Mouse (Mus musculus): ENCODE results near the gene Tagln2. TPM values are rescaled to one million over a fixed set of nuclear protein-coding genes. Genes with fewer than 3 reads are reported as not detected.

The Tagln2 gene
- total and polyA plus RNA-seq, 2 experiments from 2014 or later, result 203 to 235 TPM

DNA sequence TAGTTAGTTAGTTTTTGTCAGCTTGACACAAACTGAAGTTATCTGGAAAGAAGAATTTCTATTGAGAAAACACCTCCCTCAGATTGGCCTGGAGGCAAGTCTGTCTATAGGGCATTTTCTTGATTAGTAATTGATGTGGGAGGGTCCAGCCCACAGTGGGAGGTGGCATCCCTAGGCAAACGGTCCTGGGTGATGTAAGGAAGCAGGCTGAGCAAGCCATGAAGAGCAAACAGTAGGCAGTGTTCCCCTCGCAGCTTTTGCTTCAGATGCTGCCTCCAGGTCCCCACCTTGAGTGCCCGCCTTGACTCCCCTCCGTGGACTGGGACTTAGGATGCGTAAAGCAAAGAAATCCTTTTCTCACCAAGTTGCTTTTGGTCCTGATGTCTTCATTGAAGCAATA is 9.4 kb downstream of the Tagln2 start:
- H3K27ac ChIP-seq (ENCODE audit: low read depth), result no peak overlapping the region
- TF ChIP-seq EP300 (IDR thresholded peaks at IDR 0.05; ENCODE audit: low read depth) (no peak), CTCF (IDR thresholded peaks at IDR 0.05; ENCODE audit: low read depth) (no peak)
- WGBS, result 75% methylated on average over 5 of the region's 5 CpGs

GRCm38 (mm10) chr1:172509983-172510382 is 10.1 kb downstream of the Tagln2 start:
- Histone ChIP-seq H3K4me3 (ENCODE audit: low read depth, low read length) (no peak overlapping the region), H3K9me3 (replicated peaks; ENCODE audit: control insufficient read depth, low read length) (no peaks in the 10 kb centered on the region), H3K27ac (ENCODE audit: low read depth) (no peak overlapping the region), H3K27me3 (ENCODE audit: control insufficient read depth, insufficient read depth, low read length) (no peaks in the 10 kb centered on the region), H3K36me3 (replicated peaks; ENCODE audit: control insufficient read depth, insufficient read depth, low read length) (peaks cover 39% of the 10 kb centered on the region), H3K4me1 (ENCODE audit: control insufficient read depth, insufficient read depth) (peaks cover 28% of the 10 kb centered on the region), H3K4me2 (ENCODE audit: low read depth, low read length) (no peak overlapping the region), H3K9ac (replicated peaks; ENCODE audit: low read depth, low read length) (no peak overlapping the region)
- WGBS, result 55% methylated on average over 8 of the region's 8 CpGs
- no peak for TF ChIP-seq EP300 (IDR thresholded peaks at IDR 0.05; ENCODE audit: low read depth)
- TF ChIP-seq CTCF (IDR thresholded peaks at IDR 0.05; ENCODE audit: low read depth), result no peak
- DNase-seq (ENCODE audit: low spot score) (no peak), ATAC-seq (ENCODE audit: insufficient read depth, low read depth) (no peak)

More for the DNA sequence above, 9.4 kb downstream of the Tagln2 start:
- no peak for ATAC-seq (ENCODE audit: insufficient read depth, low read depth)
- H3K9me3 ChIP-seq (replicated peaks; ENCODE audit: control insufficient read depth, low read length), result no peaks in the 10 kb centered on the region
- DNase-seq (ENCODE audit: low spot score), result peak; percentile 2
- no peak overlapping the region for H3K4me2 ChIP-seq (ENCODE audit: low read depth, low read length)
- H3K36me3 ChIP-seq (replicated peaks; ENCODE audit: control insufficient read depth, insufficient read depth, low read length), result peaks cover 44% of the 10 kb centered on the region
- peaks cover 27% of the 10 kb centered on the region for H3K4me1 ChIP-seq (ENCODE audit: control insufficient read depth, insufficient read depth)
- H3K4me3 ChIP-seq (ENCODE audit: low read depth, low read length), result no peak overlapping the region
- H3K9ac ChIP-seq (replicated peaks; ENCODE audit: low read depth, low read length), result no peak overlapping the region
- H3K27me3 ChIP-seq (ENCODE audit: control insufficient read depth, insufficient read depth, low read length), result no peaks in the 10 kb centered on the region

- TF ChIP-seq EP300 (IDR thresholded peaks at IDR 0.05; ENCODE audit: low read depth) (no peak), CTCF (IDR thresholded peaks at IDR 0.05; ENCODE audit: low read depth) (no peak)
- 41% methylated on average over 13 of the region's 13 CpGs for WGBS
- Histone ChIP-seq H3K4me1 (ENCODE audit: control insufficient read depth, insufficient read depth) (peaks cover 28% of the 10 kb centered on the region), H3K4me3 (ENCODE audit: low read depth, low read length) (no peak overlapping the region), H3K36me3 (replicated peaks; ENCODE audit: control insufficient read depth, insufficient read depth, low read length) (peaks cover 34% of the 10 kb centered on the region), H3K9ac (replicated peaks; ENCODE audit: low read depth, low read length) (no peak overlapping the region), H3K27ac (ENCODE audit: low read depth) (no peak overlapping the region), H3K4me2 (ENCODE audit: low read depth, low read length) (no peak overlapping the region), H3K27me3 (ENCODE audit: control insufficient read depth, insufficient read depth, low read length) (no peaks in the 10 kb centered on the region), H3K9me3 (replicated peaks; ENCODE audit: control insufficient read depth, low read length) (no peaks in the 10 kb centered on the region)
- DNase-seq (ENCODE audit: low spot score) (no peak), ATAC-seq (ENCODE audit: insufficient read depth, low read depth) (no peak)
Observed at GRCm38 (mm10) chr1:172510421-172510972, 10.7 kb downstream of the Tagln2 start.

DNA sequence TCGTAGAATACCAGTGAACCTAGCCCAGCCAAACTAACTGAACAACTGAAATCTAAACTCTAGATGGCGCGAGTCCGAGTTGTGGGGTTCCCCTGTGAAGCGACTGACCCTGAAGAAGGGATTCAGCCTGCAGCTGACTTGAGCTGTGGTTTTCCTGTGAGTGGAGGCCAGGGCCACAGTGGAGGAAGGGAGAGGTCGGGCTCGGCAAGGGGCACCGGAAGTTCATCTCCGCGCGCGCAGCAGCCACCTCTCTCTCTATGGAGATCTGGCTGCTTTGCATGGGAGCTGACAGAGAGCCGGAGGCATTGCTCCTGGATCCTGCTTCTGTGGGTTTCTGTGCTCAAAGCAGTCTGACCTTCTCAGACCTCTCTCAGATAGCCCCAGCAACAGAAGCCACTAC is 13.1 kb downstream of the Tagln2 start:
- Histone ChIP-seq H3K4me2 (ENCODE audit: low read depth, low read length) (peak overlapping the region; percentile 44), H3K27me3 (ENCODE audit: control insufficient read depth, insufficient read depth, low read length) (no peaks in the 10 kb centered on the region), H3K4me1 (ENCODE audit: control insufficient read depth, insufficient read depth) (peaks cover 22% of the 10 kb centered on the region), H3K36me3 (replicated peaks; ENCODE audit: control insufficient read depth, insufficient read depth, low read length) (peaks cover 10% of the 10 kb centered on the region), H3K27ac (ENCODE audit: low read depth) (peak overlapping the region; percentile 72), H3K9ac (replicated peaks; ENCODE audit: low read depth, low read length) (no peak overlapping the region), H3K4me3 (ENCODE audit: low read depth, low read length) (no peak overlapping the region), H3K9me3 (replicated peaks; ENCODE audit: control insufficient read depth, low read length) (0 out of 2 replicates have a peak, but pooled peaks cover 1% of the 10 kb centered on the region)
- ATAC-seq (ENCODE audit: insufficient read depth, low read depth), result peak; percentile 55
- TF ChIP-seq CTCF (IDR thresholded peaks at IDR 0.05; ENCODE audit: low read depth) (peak; percentile 17; the same call in 1 of the 2 replicates), EP300 (IDR thresholded peaks at IDR 0.05; ENCODE audit: low read depth) (no peak)
- 17% methylated on average over 13 of the region's 13 CpGs for WGBS
- peak; percentile 65 for DNase-seq (ENCODE audit: low spot score)

DNA sequence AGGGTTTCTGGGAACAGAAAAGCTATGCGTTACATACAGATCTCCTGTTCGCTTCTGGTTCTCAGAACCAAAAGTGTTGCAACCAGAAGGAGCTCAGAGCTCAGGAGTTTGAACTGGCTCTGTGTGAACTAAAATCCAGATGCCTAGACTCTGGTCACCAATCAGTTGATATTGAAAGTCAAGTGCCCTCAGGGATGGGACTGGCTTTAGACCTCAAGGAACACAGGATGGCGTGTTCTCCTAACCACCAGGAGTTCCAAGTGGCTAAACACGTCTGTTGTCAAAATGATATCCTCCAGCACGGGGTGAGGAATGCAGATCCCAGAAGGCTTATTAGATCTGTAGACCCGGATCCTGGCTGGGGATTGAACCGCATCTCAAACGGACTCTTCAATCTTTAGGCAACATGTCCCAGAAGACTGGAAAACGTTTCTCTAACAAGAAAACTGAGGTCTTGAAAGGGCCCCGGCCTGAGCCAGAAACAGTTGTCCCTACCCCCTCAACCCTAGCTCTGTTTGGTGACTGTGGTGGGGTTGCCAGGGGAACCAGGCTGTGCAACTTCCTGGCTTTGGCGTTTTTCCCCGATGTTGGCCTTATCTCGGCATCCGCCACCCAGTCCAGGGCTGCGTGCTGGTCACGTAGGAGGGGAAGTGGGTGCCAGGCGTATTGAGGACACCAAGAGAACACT is 13.8 kb downstream of the Tagln2 start:
- Histone ChIP-seq H3K9ac (replicated peaks; ENCODE audit: low read depth, low read length) (0 out of 2 replicates have a peak overlapping the region, but pooled peaks have one; percentile 28), H3K4me2 (ENCODE audit: low read depth, low read length) (peak overlapping the region; percentile 44; the same call in 1 of the 2 replicates), H3K27ac (ENCODE audit: low read depth) (peak overlapping the region; percentile 72), H3K4me3 (ENCODE audit: low read depth, low read length) (no peak overlapping the region), H3K27me3 (ENCODE audit: control insufficient read depth, insufficient read depth, low read length) (no peaks in the 10 kb centered on the region), H3K4me1 (ENCODE audit: control insufficient read depth, insufficient read depth) (peaks cover 19% of the 10 kb centered on the region), H3K36me3 (replicated peaks; ENCODE audit: control insufficient read depth, insufficient read depth, low read length) (peaks cover 3% of the 10 kb centered on the region; the same call in 1 of the 2 replicates), H3K9me3 (replicated peaks; ENCODE audit: control insufficient read depth, low read length) (0 out of 2 replicates have a peak, but pooled peaks cover 3% of the 10 kb centered on the region)
- 25% methylated on average over 17 of the region's 17 CpGs for WGBS
- TF ChIP-seq EP300 (IDR thresholded peaks at IDR 0.05; ENCODE audit: low read depth) (0 out of 2 replicates have a peak, but pooled peaks have one; percentile 41), CTCF (IDR thresholded peaks at IDR 0.05; ENCODE audit: low read depth) (no peak)
- DNase-seq (ENCODE audit: low spot score) (peak; percentile 73), ATAC-seq (ENCODE audit: insufficient read depth, low read depth) (peak; percentile 79)

Data from heart, postnatal 0 days (tissue).